Mouse (Mus musculus) cerebellum, adult 9-11 months (tissue): ENCODE data around the gene Zfp983.
A peak's percentile ranks its signal among the peaks of the same experiment; 100 is the strongest.
"Not testable (repeated sequence)": the region's sequence is repeated elsewhere in the genome, so short reads cannot be mapped to it uniquely, and the experiment has no call there.

Source experiments
- DNase-seq: peaks from one replicate; pipeline ENCODE4 v3.0.0; 2022

The Zfp983 gene

DNA sequence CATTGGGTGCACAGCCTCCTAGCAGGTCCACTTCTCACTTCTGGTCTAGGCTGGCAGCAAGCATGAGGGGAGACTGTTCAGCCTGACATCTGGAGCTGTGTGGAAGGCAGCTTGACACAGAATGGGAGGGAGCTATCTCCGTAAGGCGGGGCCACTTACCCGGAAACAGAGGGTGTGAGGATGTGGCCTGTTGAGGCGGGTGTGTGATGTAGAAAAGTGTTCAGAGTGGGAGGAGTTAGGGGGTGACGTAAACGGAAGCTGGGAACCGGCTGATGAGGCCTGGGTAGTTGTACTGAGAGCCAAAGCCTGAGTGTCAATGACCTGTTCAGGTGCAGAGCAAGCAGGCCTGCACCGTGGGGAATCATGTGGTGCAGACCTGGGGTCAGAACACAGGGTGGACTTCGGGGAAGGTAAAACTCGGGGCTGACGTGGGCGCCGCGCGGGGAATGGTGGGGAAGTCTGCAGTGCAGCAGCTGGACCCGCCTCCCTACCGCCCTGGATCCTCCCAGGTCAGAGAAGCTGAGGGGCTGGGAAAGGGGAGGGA, at the start of gene Zfp983:
TSS of gene Zfp983 (plus strand) at position 261 of the 544 bp plus-strand sequence.
- peak; percentile 73 for DNase-seq

DNA sequence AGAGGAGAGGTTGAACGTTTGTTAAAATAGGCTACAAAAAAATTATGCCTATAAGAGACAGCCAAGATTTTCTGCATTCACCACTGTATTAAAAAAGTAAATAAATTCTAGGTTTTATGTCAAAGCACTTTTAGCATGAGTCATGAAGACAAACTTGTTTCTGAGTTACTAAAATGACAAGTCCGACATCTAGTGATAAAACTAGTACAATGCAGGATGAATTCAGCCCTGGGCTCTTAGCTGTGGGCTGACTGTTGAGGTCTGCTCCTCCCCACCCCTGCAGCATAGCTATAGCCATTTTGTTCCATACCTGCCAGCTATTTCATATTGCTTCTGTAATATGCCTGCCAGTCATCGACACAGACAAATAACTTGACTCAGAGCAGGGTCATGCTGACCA, 34.1 kb upstream of the Zfp983 start:
- DNase-seq: no peak

DNA sequence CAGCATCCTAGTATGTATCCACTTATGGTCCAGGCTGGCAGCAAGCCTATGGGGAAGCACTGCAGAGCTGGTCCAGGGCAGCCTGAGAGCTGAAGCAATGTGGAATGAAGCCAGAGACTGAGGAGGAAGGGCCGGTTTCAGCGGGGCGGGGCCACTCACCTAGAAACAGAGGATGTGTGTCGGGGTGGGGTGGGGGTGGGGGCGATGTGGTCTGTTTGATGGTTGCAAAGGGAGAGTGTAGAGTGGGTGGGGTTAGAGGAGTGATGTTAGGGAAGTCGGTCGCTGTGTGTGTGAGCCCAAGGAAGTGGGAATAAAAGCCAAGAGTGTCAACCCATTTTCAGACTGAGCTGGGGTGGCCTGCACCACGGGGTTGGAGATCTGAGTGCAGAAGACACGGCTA, 33.1 kb upstream of the Zfp983 start:
- DNase-seq: no peak

DNA sequence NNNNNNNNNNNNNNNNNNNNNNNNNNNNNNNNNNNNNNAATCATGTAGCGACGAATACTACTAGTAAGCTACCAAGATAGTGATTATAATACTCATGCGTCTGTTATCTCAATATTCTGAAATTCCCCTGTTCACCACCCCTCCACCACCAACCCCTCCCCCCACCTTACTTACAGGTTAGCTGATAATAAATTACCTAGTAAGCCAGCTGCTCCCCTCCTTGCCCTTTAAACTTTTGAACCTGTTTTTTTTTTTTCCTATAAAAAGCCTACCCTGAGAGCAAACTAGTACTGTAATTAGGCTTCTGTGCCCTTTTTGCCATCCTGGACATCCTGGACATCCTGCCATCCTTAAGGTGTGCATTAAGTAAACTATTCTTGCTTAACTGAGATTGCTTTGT, 26.8 kb upstream of the Zfp983 start:
- no peak for DNase-seq

DNA sequence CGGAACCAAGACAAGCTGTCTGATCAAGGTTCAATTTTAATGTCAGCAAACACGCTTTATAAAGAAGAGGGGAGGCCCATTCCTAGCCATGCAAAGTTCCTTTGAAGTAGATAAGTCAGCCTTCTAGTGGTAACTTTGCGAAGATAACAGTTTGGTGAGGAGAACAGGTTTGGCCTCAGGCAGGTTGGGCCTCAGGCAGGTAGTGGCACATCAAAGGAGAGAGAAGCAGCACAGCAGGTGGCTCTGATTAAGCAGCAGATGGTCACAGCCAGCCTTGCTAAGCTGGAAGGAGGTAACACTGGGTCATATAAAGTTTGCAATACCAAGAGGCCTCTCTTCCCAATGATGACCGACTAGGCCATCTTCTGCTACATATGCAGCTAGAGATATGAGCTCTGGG, 14.7 kb upstream of the Zfp983 start:
- not testable (repeated sequence) for DNase-seq

DNA sequence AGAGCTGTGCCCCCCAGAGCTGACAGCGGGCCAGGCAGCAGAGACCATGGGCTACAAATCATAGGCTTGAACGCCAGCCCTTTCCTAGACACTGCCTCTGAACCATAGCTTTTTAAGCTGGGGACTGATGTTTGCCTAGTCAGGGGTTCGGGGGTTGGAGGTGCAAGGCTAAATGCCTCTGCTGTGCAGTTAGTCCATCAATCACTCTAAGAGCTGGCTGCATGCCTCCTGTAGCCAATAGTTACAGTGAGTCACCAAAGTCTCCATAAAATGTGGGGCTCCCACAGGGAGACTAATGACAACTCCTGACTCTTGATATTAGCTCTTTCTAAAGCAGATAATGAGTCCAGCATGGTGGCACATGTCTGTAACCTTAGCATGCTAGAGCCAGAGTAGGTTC, 1.6 kb upstream of the Zfp983 start:
- no peak for DNase-seq

DNA sequence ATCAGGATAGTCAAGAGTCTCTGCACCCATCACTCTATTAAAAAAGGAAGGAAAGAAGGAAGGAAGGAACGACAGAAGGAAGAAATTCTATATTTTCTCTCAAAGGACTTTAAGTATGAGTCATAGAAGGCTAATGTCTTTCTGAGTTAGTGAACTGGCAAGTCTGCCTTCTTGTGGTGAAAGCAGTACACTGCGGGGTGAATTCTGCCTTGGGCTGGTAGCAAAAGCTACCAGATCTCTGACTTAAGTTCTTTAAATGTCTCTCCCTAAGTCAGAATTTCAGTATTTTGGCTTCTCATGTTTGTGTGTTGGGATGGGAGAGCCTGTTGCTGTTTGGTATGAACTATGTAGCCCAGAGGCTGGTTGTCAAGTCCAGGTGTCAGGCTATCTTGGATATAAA, 488 bp upstream of the Zfp983 start:
- DNase-seq: no peak

DNA sequence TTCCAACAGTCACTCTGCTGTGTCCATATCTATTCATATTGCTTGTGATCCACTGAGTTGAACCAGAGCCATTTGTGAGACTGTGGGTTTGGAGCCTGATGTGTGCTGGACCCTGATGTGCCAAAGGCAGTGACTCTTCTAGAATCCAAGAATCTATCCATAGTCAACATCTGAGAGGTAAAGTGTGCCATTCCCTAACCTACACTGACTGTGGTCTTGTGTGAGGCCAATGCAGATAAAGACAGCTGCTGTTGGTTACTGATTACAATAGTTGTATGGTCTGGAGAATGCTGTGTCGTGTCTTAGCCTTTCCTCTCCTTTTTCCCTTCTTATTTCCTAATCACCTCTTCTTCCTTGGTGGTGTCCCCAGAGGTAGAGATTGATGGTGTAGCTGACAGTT, 28.4 kb downstream of the Zfp983 start:
- DNase-seq: not testable (repeated sequence)

DNA sequence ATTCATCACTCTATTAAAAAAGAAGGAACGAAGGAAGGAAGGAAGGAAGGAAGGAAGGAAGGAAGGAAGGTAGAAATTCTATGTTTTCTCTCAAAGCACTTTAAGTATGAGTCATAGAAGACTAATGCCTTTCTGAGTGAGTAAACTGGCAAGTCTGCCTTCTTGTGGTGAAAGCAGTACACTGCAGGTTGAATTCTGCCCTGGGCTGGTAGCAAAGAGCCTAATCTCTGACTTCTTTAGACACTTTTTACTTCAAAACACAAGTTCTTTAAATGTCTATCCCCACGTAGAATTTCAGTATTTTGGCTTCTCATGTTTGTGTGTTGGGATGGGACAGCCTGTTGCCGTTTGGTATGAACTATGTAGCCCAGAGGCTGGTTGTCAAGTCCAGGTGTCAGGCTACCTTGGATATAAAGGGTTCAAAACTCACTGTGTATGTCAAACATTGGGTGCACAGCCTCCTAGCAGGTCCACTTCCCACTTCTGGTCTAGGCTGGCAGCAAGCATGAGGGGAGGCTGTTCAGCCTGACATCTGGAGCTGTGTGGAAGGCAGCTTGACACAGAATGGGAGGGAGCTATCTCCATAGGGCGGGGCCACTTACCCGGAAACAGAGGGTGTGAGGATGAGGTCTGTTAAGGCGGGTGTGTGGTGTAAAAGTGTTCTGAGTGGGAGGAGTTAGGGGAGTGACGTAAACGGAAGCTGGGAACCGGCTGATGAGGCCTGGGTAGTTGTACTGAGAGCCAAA, 29.0 kb downstream of the Zfp983 start:
- peak; percentile 85 for DNase-seq

DNA sequence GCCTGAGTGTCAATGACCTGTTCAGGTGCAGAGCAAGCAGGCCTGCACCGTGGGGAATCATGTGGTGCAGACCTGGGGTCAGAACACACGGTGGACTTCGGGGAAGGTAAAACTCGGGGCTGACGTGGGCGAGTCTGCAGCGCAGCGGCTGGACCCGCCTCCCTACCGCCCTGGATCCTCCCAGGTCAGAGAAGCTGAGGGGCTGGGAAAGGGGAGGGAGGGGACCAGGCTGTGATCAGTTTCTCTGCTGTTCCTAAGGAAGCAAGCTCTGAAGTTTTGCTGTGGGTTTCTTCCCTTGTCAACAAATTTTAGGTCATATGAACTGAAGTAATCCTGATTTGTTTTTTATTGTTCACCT, 29.6 kb downstream of the Zfp983 start:
- DNase-seq: not testable (repeated sequence)

DNA sequence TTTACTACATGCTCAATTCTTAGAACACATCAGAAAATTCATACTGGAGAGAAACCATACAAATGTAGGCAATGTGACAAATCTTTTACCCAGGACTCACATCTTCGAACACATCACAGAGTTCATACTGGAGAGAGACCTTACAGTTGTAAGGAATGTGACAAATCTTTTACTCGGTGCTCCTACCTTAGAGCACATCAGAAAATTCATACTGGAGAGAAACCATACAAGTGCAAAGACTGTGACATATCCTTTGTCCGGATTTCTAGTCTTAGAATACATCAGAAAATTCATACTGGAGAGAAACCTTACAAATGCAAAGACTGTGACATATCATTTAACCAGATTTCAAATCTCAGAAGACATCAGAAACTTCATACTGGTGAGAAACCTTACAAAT, 41.1 kb downstream of the Zfp983 start, which contains the start of gene Gm10226:
TSS of gene Gm10226 (plus strand) at position 301 of the 400 bp plus-strand sequence.
- no peak for DNase-seq

DNA sequence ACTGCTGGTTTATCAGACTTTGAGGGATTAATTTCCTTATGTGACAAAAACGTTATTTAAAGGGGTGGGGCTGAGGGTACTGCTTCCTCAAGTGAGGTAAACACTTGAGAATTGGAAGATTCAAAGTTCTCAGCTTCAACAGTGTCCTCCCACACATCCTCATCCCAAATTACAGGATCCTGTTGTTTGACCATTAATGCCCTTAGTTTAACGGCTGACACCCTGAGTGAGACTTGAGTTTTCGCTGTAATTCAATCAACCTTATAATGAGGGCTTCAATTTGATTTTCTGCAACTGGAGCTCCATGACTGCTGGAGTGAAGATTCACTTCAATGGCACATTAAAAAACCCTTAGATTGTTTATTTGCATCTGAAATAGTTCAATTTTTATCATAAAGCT, 42.9 kb downstream of the Zfp983 start:
- DNase-seq: no peak

DNA sequence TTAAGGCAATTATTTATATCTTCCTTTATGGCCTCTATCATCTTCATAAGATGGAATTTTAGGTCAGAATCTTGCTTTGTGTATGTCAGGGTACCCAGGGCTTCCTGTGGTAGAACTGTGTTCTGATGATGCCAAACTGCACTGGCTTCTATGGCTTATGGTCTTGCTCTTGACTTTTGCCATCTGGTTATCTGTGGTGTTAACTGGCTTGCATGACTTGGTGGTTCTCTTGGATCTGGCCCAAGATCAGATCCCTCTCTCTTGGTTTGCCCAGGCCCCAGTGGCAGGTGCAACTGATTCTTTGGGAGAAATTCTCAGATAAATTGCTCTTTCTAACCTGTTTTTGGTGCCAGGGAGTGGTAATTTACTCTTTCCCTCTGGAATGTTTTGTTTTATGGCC, 45.6 kb downstream of the Zfp983 start:
- DNase-seq: no peak

DNA sequence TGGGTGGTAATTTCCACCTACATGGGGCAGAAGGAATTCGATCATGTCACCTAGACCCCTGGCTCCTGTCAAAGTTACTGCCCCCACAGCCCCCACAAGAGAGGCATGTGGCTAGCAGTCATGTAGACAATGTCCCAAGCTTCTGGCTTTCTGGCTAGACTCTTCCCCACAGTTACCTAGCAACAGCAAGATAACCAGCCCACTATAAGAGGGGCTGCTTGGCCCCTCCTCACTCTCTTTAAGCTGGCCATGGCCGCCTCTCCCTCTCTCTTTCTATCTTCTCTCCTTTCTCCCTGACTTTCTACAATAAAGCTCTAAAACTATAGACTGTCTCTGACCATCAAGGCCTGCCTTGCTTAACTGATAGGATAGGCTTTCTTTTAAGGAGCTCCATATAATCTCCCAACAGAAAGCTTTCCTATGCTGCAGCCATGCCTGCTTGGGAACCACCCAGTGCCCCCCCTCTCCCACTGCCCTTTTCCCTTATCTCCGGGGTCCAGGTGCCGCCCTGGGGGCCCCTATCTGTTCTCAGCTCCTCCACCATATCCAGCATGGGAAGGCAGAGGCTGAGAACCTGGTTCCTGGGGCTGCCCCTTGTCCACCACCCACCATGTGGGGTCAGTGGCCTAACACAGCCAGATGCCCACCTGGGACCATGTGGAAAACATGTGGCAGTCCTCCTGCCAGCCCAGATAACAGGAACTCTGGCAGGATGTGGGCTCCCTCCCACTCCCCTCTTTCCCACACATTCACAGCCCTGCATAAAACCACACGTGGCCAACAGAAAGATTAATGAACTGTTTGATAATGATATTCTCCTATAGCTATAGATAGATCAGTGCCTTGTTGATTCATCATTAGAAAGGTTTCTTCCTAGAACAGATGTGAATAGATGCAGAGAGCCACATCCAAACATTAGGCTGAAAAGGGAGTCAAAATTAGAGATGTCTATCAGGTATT, 52.1 kb downstream of the Zfp983 start:
- no peak for DNase-seq

DNA sequence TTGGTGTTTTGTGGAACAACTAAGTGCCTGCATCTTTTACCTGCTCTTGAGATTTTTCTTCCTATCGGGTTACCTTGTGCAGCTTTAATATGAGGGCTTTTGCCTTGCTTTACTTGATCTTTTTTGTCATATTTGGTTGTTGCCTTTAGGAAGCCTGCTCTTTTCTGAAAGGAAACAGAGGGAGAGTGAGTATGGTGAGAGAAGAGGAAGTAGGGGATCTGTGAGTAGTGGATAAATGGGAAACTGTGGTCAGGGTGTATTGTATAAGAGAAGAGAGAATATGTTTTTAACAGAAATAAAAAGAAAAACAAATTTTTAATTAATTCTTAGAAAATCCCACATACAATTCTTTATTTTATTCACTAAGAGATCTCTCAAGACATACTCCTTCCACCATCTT, 53.0 kb downstream of the Zfp983 start:
- DNase-seq: no peak

DNA sequence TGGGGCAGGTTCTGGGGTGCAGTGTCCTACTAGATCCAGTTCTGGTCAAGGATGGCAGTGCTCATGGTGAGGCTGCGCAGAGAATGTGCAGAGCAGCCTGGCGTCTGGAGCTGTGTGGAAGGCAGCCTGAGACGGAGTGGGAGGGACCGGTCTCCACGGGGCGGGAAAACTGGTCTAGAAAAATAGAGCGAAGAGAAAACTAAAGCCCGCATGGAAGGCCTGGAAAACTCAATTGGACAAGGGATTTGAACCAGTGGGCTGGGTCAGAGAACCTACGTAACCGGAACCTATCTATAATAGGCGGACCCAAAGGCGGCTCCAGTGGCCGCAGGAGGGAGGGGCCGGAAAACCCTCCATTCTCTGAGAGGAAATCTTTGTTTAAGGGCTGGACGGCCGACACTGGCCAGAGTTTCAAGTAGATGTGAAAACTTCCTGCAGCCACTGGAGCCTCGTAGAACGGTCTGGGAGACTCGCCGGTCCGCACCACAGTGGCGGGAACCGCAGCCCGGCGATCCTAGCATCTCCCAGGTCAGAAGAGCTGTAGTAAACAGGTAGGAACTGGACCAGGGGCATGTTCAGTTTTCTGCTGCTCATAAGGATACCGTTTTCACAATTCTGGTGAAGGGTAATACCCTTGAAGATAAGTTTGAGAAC, 57.0 kb downstream of the Zfp983 start, which contains the start of gene Zfp760:
TSS of gene Zfp760 (plus strand) at position 399 of the 654 bp plus-strand sequence.
- peak; percentile 84 for DNase-seq

DNA sequence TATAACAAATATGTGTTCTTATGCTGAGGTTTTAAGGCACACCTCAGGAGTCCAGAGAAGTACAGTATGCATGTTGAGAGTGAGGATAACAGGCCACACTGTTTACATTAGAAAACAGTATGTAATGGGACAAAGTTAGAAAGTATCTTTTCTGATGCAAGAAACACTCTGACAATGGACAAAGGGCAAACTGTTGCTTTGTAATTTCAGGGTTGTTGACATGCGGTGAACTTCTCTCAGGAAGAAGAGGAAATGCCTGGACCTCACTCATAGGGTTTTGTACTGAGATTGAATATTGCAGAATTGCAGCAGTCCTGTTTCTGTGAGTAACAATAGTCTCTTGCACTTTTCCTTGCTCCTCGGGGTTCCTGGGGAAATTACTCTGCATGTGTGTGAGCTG, 58.0 kb downstream of the Zfp983 start:
- no peak for DNase-seq
